Mouse (Mus musculus) liver, postnatal 0 days (tissue): ENCODE measurements around the gene Cdc42bpa.

Experiments used
- CTCF ChIP-seq: sonication (generic); IDR thresholded peaks from 2 replicates; pipeline ENCODE4 v1.5.1; 2016; ENCODE audit warnings: antibody characterized with exemption, low read depth
- EP300 ChIP-seq: IDR thresholded peaks from 2 replicates; pipeline ENCODE4 v1.6.1; 2016; ENCODE audit warnings: antibody characterized with exemption, low read depth, mild to moderate bottlenecking

GRCm38 (mm10) chr1:179958871-179959720, 1.2 kb upstream of the Cdc42bpa start:
- TF ChIP-seq EP300, result no peak
- TF ChIP-seq CTCF, result no peak
